Mouse (Mus musculus): Measurements from ENCODE around the gene Pfkfb3.
A peak's percentile ranks its signal among the peaks of the same experiment; 100 is the strongest.

Gene Pfkfb3

DNA sequence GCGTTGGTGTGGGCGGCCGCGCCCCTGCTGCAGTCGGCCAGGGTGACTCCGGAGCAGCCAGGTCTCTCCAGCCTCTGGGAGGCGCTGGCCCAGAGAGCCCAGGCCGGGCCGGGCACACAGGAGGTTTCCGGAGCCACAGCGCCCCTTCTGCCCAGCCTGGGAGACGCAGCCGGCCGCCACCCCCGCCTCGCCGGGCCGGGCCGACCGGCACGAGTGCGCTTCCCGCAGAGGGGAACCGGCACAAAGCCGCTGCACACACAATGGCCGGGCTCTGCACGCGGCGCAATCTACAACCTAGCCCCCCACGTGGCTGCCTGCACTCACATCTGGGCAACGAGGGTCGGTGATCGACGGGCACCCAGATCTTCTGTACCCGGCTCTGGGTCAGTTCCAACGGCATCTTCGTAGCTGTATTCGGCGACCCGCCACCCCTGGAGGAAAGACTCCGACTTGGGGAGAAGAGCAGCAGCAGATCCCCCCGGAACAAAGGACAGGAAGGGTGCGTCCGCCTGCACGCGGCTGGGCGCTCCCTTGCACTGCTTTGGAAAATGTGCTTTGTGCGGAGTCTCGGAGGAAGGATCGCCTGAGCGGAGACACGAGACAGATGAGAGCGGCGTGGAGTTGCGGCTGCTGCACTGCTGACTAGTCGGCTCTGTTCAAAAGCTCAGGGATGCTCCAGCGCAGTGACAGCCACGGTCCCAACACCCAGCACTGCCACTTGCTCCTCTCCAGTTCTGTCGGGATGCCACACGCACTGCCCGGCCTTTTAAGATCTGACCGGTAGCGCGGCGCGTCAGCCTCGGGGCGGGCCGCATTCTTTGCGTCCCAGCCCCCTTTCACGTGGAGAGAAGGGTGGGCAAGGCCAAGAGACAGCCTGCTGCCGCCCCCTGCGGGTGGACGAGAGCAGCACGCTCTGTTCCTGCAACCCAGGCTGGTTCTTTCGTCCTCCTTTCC lies 52.3 kb downstream of the Pfkfb3 start:
- DNase-seq: peak; percentile 93

DNA sequence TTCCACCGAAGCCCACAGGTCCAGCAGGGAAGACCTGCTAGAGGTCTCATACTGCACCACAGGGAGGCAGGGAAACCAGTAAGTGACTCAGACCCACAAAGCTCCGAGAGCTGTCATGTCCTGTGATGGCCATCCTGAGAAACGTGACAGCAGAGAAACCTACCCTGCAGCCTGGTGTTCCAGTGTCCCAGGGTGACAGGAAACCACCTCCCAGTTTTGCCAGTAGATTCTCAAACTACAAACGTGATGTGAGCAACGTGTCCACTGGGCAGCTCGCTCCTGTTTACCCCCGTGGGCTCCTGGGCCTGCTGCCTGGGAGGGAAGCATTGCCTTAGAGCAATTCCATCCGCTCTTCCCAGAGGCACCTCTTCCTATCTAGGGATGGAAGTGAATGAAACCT lies 53.2 kb downstream of the Pfkfb3 start:
- peak; percentile 27 for DNase-seq

DNA sequence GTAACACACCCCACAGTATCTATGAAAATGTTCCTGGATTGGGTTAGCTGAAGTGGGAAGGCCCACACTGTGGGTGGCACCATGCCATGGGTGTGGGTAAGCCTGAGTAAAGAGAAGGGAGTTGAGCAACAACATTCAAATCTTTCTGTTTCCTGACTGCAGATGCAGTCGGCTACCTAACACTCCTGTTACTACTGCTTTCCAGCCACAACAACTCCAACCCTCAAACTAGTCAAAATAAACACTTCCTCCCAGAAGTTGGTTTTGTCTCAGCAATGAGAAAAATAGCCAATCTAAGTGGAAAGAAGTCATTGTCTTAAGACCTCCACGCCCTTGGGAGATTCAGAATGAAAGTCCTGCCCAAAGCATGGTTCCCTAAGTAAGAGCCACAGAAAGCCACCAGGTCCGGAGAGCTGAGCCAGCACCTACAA lies 57.3 kb downstream of the Pfkfb3 start:
- DNase-seq: peak; percentile 53

DNA sequence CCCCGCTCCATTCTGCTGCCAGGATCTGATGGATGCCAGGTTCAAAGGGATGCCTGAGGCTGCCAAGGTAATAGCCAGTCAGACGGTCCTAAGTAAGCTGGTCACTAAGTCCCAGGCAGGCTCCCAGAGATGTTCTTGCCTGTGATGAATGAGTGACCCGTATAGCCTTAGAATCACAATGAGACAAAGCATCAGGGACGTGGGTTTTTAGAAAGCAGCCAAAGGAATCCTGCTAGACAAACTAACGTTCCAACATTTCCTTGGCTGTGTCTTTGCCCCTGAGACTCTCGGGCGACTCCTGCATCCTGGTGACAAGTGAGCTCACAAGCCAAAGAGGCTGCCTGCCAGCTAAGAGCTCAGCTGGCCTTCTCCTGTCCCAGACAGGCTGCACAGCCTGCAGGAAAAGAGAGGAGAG lies 59.0 kb downstream of the Pfkfb3 start:
- peak; percentile 37 for DNase-seq

DNA sequence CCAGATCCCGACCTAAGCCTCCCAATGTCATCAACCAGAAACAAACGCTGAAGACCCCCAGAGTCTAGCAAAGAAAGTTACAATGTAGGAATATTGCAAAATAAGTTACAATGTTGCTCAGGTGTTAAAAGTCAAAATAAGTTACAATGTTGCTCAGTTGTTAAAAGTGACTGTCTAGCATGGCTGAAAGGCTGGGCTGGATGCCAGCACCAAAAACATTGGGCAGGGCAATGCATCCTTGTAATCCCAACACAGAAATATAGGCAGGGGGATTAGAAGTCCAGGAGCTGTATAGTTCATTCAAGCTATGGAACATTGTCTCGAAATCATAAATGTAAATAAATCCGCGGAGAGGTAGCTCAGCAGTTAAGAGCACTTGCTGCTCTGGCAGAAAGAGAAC lies 61.0 kb downstream of the Pfkfb3 start:
- DNase-seq: no peak

DNA sequence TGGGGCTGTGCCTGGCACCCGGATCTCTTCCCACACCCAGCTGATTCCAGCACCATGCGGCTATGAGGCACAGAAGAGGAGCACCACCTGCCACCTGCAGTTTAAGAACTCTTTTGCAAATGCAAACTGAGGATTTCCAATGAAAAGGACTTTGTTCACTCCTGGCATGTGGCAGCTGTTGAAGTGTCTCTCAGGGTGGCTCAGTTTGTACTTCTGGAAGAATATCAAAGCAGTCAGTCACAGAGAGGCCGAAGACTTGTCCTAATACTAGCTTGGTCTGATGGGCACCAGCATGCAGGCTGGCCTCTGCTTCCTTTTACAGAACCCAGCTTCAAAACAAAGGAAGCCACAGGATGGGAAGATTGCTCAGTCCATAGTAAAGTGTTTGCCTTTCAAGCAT lies 62.4 kb downstream of the Pfkfb3 start:
- DNase-seq: no peak

DNA sequence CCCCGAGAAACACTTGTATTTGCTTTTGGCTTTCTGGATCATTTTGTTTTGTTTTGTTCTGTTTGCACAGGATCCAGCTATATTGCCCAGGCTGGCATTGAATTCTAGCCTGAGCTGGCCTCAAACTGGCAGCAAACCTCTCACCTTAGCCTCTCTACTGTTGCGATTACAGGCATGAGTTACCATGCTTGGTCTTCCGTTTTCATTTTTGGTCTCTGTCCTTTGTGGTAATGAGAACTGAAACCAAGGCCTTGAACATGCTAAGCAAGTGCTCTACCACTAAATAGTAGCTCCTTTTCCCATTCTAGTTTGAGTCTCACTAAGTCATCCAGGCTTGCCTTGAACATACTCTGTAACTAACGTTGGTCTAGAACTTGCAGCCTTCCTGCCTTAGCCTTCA lies 63.3 kb downstream of the Pfkfb3 start:
- no peak for DNase-seq

DNA sequence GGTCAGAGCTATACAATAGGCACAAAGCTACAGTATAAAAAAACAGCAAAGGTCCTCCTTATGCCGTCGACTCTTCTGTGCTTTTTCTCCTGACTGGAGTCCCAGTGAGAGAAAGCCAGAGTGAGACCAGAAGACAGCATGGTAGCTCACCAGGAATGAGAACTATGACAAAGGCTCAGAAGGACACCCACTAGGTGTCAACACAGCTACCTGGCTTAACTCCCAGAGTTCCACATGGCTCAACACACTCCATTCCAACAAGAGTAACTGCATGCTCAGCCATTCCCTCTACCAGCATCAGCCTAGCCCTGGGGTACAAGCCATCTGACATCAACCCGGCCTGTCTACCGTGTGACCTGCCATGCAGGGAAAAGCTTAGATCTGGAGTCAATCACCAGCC lies 70.7 kb downstream of the Pfkfb3 start:
- no peak for DNase-seq

DNA sequence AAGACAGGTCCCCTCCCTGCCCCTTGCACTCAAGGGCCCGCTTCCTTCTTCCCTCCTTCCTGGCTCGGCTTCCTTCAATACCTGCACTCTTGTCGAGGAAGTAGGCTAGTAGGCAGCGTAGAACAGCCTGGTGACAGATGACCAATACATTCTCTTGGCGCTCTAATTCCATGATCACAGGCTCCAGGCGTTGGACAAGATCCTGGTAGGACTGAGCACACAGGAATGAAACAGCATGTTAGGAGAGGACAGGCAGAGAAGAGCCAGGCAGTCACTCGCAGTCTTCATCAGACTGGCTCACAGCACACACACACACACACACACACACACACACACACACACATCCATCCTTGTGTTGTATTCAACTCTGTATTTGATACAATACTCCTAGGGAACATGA lies 71.5 kb downstream of the Pfkfb3 start:
- DNase-seq: no peak

DNA sequence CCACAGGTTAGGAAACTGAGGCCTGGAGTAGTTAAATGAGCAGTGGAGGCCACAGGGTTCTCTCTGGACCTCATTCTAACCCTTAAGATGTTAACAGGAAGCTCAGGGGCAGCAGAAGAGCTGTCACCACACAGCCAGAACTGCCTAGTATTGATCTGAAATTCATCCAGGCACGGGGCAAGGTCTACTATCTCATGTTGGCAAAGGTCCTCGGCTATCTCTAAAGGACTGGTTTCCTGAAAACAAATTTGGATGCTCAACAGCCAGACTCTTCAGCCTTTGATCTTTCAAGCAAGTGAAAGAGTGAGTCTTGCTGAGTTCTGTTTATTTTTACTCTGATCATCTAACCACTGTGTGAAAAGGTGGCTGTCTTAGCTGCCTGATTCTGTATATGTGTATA lies 74.9 kb downstream of the Pfkfb3 start:
- DNase-seq: no peak

DNA sequence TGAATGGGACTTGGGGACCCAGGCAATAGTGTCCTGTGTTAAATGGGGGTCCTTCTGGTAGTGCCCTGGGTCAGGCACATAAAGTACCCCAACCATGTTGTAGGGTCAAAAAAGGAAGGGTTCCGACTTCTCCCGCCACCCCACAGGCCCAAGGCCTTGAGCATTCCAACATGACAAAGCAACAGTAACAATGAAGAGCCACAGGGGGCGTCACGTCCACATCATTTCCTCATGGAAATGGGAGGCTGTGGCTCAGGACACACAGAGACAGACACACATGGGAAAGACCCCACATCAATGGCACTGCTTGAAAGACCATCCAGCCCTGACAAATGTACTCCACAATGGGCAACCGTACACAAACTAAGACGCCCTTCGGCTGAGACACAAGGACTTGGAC lies 78.6 kb downstream of the Pfkfb3 start:
- DNase-seq: no peak

DNA sequence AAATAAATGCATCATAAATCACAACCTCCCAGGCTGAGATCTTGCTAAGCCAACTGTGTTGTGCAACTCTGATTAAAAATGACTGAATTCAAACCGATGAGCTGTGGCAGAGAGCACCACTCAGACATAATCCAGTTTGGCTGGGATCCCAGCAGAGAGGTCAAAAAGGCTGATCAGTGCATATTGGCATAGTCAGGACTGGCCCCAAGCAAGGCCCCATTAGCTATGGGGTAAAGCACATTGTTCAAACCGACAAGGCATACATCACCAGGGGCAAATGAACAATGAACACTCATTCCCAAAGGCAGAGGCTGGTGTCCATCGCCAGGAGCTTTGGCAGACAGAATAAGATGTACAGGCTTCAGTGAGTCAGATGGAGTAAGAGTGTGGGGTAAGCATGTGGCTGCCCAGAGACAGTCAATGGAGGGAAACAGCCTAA lies 89.2 kb downstream of the Pfkfb3 start:
- DNase-seq: no peak

DNA sequence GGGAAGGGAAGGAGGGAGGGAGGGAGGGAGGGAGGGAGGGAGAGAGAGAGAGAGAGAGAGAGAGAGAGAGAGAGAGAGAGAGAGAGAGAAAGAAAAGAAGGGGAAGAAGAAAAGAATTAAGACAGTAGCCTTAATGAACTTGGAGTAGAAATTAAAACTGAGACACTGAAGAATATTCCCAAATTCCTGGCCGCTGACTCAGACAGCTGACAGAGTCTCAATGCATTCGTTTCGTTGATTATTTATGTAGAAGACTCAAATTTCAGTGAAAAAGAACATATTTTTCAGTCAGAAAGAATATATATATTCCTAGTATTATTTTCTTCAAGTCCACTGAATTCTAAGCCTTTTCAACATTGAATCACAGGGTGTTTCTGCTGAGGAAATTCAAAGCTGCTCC lies 92.9 kb downstream of the Pfkfb3 start:
- no peak for DNase-seq

DNA sequence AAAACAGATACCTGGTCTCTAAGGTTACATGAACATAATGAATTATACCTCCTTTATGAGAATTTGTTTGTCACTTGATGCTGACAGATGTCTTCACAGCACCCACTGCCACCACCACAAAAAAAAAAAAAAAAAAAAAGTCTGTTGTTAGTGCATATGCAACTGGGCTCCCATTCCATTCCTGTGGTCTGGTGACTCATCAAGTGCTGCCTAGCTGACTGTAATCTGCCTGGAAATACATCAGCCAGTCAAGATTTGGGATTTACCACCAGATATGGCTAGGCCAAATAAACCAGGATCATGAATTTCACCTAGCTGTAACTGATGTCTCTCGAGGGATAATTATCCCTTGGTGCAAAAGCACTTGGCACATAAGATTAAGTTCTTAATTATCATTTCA lies 95.4 kb downstream of the Pfkfb3 start:
- DNase-seq: no peak

DNA sequence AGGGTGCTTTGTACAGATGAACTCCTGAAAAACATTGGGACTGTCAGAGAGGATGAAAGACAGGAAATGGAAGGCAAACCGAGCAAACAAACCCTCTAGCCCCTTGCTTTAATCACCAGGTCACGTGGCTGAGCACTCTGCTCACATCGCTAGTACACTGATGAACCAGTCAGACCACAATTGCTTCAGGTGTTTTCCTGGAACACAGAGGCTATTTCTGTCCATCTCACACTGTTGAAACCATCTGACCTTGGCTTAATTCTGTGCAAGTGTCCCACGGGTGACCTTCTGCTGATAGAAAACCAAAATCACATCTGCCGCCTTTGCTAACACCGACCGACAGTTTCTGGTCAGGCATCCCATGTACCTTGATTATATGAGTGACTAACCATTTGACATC lies 96.0 kb downstream of the Pfkfb3 start:
- DNase-seq: no peak

DNA sequence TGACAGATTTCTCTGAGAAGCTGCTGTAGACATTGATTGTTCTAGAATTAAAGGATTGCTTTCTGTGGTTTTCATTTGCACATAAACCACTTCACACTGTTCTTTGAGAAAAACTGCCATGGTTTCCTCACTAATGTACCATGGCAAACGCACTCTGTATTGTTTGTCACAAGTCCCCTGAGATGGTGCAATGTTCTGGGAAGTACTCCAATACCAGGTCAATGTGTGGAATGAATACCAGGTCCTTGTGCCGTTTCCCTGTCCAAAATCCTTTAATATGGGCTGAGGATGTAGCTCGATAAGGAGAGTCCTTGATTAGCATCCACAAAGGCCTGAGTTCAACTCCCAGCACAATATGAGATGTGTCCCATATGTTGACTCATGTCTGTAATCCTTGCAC lies 105.2 kb downstream of the Pfkfb3 start:
- DNase-seq: no peak

DNA sequence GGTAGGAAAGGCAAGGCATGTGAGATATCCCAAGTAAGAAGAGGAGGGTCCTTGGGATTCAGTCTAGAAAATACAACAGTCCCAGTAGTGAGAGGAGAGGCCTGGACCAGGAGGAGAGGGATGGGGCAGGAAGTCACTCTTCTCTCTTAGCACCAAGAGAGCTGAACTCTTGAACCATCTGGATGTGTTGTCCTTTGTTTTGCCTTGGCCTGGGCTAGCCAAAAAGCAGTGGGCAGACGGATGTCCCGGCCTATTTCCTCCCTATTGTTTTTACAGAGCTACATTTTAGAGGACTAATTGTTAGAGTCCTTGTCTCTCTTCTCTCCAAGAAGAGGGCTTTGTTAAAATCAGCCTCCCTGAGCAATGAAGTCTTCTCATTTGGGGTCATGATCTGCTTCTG lies 106.0 kb downstream of the Pfkfb3 start:
- DNase-seq: no peak

DNA sequence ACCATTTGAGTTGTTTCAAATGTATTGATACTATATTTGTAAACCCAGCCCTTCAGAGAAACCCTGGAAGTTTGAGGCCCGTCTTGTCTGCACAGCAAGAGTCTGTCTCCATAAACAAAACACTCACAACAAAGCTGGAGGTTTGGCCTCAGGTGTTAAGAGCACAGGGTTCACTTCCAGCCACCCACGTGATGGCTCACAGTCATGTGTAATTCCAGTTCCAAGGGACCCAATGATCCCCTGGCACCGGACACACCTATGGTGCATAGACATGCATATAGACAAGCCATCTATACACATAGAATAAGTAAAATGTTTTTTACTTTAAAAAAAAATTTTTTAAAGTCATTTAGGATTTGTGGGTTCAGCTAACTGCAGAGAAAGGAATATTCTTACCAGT lies 108.2 kb downstream of the Pfkfb3 start:
- DNase-seq: no peak

DNA sequence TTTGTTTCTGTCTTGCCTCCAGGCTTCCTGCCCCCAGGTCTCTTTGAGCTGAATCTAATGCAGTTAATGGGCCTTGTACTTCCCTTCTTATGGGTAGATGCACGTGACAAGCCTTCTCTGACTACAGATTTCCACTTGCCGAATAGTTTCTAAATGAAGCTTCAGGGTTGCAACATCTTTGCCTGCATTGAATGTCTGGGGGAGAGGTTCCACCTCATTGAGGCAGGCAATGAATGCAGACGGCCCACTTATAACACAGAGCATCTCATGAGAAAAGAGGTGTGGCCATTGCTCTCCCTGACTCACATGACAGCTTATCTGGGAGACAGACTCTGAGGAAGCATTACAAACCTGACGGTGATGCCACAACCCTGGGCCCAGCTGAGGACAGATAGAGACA lies 112.0 kb downstream of the Pfkfb3 start:
- DNase-seq: no peak

DNA sequence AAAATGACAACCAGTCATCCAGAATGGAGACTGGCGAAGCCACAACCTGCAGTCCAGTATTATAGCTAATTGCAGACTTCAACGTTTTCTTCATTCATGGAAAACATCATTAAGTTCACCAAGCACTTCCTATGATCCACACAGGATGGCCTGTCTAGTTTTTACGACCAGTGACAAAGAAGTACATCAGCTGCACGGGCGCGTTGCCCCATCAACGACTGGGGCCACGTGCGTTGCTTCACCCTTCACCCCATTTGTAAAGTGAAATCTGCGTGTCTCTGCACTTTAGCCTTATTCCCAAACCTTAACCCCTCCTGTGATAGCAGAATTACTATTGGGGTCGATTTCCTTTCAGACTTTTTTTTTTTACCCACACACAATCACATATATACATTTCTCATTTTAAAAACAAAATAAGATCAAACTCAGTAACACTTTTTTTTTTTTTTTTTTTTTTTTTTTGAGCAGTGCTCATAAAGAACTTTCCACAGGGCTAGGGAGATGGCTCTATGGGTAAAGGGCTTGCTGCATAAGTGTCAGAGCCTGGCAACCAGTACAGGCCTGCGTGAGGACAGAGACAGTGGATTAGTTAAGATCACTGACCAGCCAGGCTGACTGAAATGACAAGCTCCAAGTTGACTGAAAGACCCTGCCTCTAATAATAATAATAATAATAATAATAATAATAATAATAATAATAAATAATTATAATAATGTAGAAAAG lies 115.5 kb downstream of the Pfkfb3 start:
- no peak for DNase-seq

DNA sequence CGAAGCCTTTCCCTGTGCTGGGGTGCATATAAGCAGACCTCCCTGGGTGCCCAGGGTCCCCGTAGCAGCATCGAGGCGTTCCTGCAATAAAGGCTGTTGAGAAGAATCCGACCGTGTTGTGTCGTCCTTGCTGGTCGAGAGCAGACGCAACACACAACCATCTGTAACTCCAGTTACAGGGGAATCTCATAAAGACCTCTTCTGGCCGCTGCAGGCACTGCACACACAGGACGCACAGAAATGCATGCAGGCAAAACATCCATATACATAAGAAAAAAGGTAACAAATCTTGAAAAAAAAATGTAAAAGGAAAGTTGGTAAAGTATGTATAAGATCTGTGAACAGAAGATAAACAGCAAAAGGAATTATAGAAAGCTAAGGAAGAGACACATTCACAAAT lies 117.5 kb downstream of the Pfkfb3 start:
- no peak for DNase-seq

DNA sequence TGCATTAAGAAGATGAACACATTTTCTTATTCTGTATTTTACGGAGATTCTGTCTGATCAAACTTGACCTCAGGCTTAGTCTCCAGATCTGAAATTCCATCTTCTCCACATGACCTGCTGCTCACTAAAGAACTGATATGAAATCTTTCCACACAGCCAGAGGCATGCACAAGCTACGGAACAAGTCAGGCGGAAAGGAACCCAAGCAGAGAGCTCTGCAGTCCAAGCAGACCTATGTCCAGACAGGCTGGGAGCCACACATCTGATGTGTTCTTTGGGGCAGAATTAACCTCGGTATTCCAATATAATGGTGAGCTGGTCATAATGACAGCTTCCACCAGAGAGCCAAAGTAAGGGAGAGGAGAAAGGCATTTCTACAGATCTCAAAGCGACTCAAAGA lies 120.5 kb downstream of the Pfkfb3 start:
- no peak for DNase-seq

DNA sequence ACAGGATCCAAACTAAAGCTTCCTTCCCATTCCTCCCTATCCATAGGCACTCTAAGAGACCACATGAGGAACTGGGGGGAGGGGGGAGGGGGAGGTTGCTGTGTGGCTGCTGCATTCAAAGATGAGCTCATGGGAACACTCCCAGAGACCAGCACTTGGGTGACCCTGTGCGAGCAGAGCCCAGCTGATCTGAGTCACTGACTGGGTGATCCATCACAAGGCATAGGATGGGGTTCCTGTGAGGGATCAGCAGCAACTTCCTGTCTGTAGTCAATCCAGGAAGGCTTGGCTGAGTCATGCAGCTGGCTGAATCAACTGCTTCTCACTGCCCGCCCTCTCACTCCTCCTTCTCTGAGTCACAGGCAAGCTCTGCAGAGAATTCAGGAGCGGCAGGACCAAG lies 124.3 kb downstream of the Pfkfb3 start:
- DNase-seq: peak; percentile 5

DNA sequence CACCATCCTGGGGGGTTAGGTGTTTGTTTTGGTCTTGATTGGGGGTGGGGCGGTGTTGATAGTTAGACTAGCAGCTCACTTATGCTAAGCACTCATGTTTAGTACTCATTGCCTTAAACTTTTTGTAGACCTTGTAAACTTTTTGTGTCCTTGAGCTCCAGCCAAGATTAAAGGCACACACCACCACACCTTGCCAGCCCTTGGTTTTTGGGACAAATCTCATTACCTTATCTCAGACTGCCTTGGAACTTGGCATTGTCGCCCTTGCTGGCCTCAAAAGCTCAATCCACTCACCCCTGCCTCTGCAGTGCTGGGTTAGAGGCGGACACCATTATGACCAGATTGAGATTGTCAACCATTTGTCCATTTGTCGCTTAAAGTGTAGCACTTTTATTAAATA lies 125.3 kb downstream of the Pfkfb3 start:
- DNase-seq: no peak
